Mouse (Mus musculus): Measurements from ENCODE around the gene Pheta1. TPM values are rescaled to one million over a fixed set of nuclear protein-coding genes. Genes with fewer than 3 reads are reported as not detected.

The Pheta1 gene
- polyA plus RNA-seq, 1 experiment from 2014 or later = 55.7 TPM

- Histone ChIP-seq H3K4me3 (replicated peaks; ENCODE audit: low read length) (peak overlapping the region; percentile 93), H3K9me3 (ENCODE audit: control insufficient read depth, low read length) (no peaks in the 10 kb centered on the region), H3K27me3 (replicated peaks; ENCODE audit: control insufficient read depth, insufficient read depth, low read length) (0 out of 2 replicates have a peak, but pooled peaks cover 3% of the 10 kb centered on the region), H3K36me3 (ENCODE audit: control insufficient read depth, insufficient read depth) (peaks cover 15% of the 10 kb centered on the region), H3K4me1 (replicated peaks; ENCODE audit: control insufficient read depth, insufficient read depth, low read length) (peaks cover 34% of the 10 kb centered on the region), H3K4me2 (ENCODE audit: low read length) (peak overlapping the region; percentile 60), H3K27ac (ENCODE audit: low read length) (0 out of 2 replicates have a peak overlapping the region, but pooled peaks have one; percentile 8), H3K9ac (replicated peaks; ENCODE audit: low read depth, low read length) (peak overlapping the region; percentile 87)
- no peak for ATAC-seq
- 37% methylated on average over 20 of the region's 20 CpGs for WGBS
These were observed 930 bp downstream of the Pheta1 start for GRCm38 (mm10) chr5:121849478-121850349.

GRCm38 (mm10) chr5:121853368-121854051, 4.7 kb downstream of the Pheta1 start:
- Histone ChIP-seq H3K4me3 (replicated peaks; ENCODE audit: low read length) (no peak overlapping the region), H3K27ac (ENCODE audit: low read length) (no peak overlapping the region), H3K9me3 (ENCODE audit: control insufficient read depth, low read length) (no peaks in the 10 kb centered on the region), H3K4me2 (ENCODE audit: low read length) (no peak overlapping the region), H3K4me1 (replicated peaks; ENCODE audit: control insufficient read depth, insufficient read depth, low read length) (peaks cover 29% of the 10 kb centered on the region), H3K9ac (replicated peaks; ENCODE audit: low read depth, low read length) (no peak overlapping the region), H3K27me3 (replicated peaks; ENCODE audit: control insufficient read depth, insufficient read depth, low read length) (no peaks in the 10 kb centered on the region), H3K36me3 (ENCODE audit: control insufficient read depth, insufficient read depth) (peaks cover 15% of the 10 kb centered on the region)
- ATAC-seq = no peak
- WGBS = 84% methylated on average over 9 of the region's 9 CpGs

- peaks cover 15% of the 10 kb centered on the region for H3K36me3 ChIP-seq (ENCODE audit: control insufficient read depth, insufficient read depth)
- no peaks in the 10 kb centered on the region for H3K27me3 ChIP-seq (replicated peaks; ENCODE audit: control insufficient read depth, insufficient read depth, low read length)
- H3K4me2 ChIP-seq (ENCODE audit: low read length) = no peak overlapping the region
- no peak overlapping the region for H3K27ac ChIP-seq (ENCODE audit: low read length)
- no peak overlapping the region for H3K4me3 ChIP-seq (replicated peaks; ENCODE audit: low read length)
- no peak for ATAC-seq
- no peak overlapping the region for H3K9ac ChIP-seq (replicated peaks; ENCODE audit: low read depth, low read length)
- 38% methylated on average over 10 of the region's 10 CpGs for WGBS
- peaks cover 25% of the 10 kb centered on the region for H3K4me1 ChIP-seq (replicated peaks; ENCODE audit: control insufficient read depth, insufficient read depth, low read length)
- no peaks in the 10 kb centered on the region for H3K9me3 ChIP-seq (ENCODE audit: control insufficient read depth, low read length)
These were observed 6.0 kb downstream of the Pheta1 start for GRCm38 (mm10) chr5:121854768-121855167.

GRCm38 (mm10) chr5:121856740-121857139, 8.0 kb downstream of the Pheta1 start:
- ATAC-seq = no peak
- H3K27me3 ChIP-seq (replicated peaks; ENCODE audit: control insufficient read depth, insufficient read depth, low read length) = no peaks in the 10 kb centered on the region
- H3K4me3 ChIP-seq (replicated peaks; ENCODE audit: low read length) = no peak overlapping the region
- no peak overlapping the region for H3K4me2 ChIP-seq (ENCODE audit: low read length)
- 0 out of 2 replicates have a peak, but pooled peaks cover 2% of the 10 kb centered on the region for H3K9me3 ChIP-seq (ENCODE audit: control insufficient read depth, low read length)
- 91% methylated on average over 11 of the region's 11 CpGs for WGBS
- peaks cover 21% of the 10 kb centered on the region for H3K36me3 ChIP-seq (ENCODE audit: control insufficient read depth, insufficient read depth)
- H3K27ac ChIP-seq (ENCODE audit: low read length) = no peak overlapping the region
- H3K4me1 ChIP-seq (replicated peaks; ENCODE audit: control insufficient read depth, insufficient read depth, low read length) = peaks cover 10% of the 10 kb centered on the region; the same call in 1 of the 2 replicates
- H3K9ac ChIP-seq (replicated peaks; ENCODE audit: low read depth, low read length) = no peak overlapping the region

- no peak overlapping the region for H3K27ac ChIP-seq (ENCODE audit: low read length)
- no peaks in the 10 kb centered on the region for H3K27me3 ChIP-seq (replicated peaks; ENCODE audit: control insufficient read depth, insufficient read depth, low read length)
- H3K9ac ChIP-seq (replicated peaks; ENCODE audit: low read depth, low read length) = no peak overlapping the region
- no peak overlapping the region for H3K4me2 ChIP-seq (ENCODE audit: low read length)
- 93% methylated on average over 12 of the region's 12 CpGs for WGBS
- peaks cover 8% of the 10 kb centered on the region for H3K36me3 ChIP-seq (ENCODE audit: control insufficient read depth, insufficient read depth)
- ATAC-seq = no peak
- H3K9me3 ChIP-seq (ENCODE audit: control insufficient read depth, low read length) = 0 out of 2 replicates have a peak, but pooled peaks cover 2% of the 10 kb centered on the region
- no peak overlapping the region for H3K4me3 ChIP-seq (replicated peaks; ENCODE audit: low read length)
- H3K4me1 ChIP-seq (replicated peaks; ENCODE audit: control insufficient read depth, insufficient read depth, low read length) = peaks cover 10% of the 10 kb centered on the region; the same call in 1 of the 2 replicates
These were observed 9.6 kb downstream of the Pheta1 start for GRCm38 (mm10) chr5:121858427-121858826.

DNA sequence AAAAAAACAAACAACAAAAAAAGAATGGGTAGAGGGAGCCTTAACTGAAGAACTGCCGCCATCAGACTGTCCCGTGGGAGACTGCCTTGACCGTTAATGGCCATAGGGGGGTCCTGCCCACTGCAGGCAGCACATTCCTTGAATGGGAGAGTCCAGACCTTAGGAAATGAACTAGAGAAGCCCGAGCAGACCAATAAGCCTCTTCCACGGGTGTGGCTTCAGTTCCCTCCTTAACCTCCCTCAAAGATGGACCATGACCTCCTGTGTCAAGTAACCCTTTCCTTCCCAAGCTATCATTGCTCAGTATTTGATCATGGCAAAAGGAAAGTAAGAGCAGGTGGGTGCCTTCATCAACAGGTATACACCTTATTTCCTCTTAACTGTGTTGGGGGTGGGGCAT, 13.2 kb downstream of the Pheta1 start:
- Histone ChIP-seq H3K4me1 (replicated peaks; ENCODE audit: control insufficient read depth, insufficient read depth, low read length) (no peaks in the 10 kb centered on the region), H3K9me3 (ENCODE audit: control insufficient read depth, low read length) (0 out of 2 replicates have a peak, but pooled peaks cover 2% of the 10 kb centered on the region), H3K36me3 (ENCODE audit: control insufficient read depth, insufficient read depth) (peaks cover 6% of the 10 kb centered on the region), H3K4me2 (ENCODE audit: low read length) (no peak overlapping the region), H3K27ac (ENCODE audit: low read length) (no peak overlapping the region), H3K4me3 (replicated peaks; ENCODE audit: low read length) (no peak overlapping the region), H3K27me3 (replicated peaks; ENCODE audit: control insufficient read depth, insufficient read depth, low read length) (no peaks in the 10 kb centered on the region), H3K9ac (replicated peaks; ENCODE audit: low read depth, low read length) (no peak overlapping the region)
- no peak for ATAC-seq
- WGBS = 60% methylated on average over 5 of the region's 5 CpGs

DNA sequence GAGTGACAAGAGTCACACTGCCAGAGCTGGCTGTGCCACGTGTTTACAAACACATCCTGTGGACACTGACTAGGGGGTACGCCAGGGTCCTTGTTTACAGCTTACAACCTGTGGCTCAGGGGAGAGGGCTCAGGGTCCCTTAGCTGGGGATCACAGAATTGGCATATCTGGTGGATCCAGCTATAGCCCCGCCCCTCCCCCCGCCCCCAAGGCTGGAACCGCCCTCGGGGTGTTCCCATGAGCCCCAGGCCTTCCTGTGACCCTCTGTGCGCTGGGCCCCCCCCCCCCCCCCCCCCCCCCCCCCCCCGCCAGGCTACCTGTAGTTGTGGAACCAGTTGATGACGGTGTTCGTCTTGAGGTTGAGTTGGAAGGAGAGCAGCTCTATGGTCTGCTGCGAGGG, 15.5 kb downstream of the Pheta1 start:
- 12% methylated on average over 7 of the region's 11 CpGs for WGBS
- no peak overlapping the region for H3K9ac ChIP-seq (replicated peaks; ENCODE audit: low read depth, low read length)
- H3K4me1 ChIP-seq (replicated peaks; ENCODE audit: control insufficient read depth, insufficient read depth, low read length) = no peaks in the 10 kb centered on the region
- H3K27ac ChIP-seq (ENCODE audit: low read length) = no peak overlapping the region
- peaks cover 6% of the 10 kb centered on the region for H3K36me3 ChIP-seq (ENCODE audit: control insufficient read depth, insufficient read depth)
- no peak overlapping the region for H3K4me3 ChIP-seq (replicated peaks; ENCODE audit: low read length)
- H3K9me3 ChIP-seq (ENCODE audit: control insufficient read depth, low read length) = 0 out of 2 replicates have a peak, but pooled peaks cover 2% of the 10 kb centered on the region
- no peaks in the 10 kb centered on the region for H3K27me3 ChIP-seq (replicated peaks; ENCODE audit: control insufficient read depth, insufficient read depth, low read length)
- H3K4me2 ChIP-seq (ENCODE audit: low read length) = no peak overlapping the region
- ATAC-seq = no peak

GRCm38 (mm10) chr5:121867963-121868362, 19.2 kb downstream of the Pheta1 start:
- no peak for ATAC-seq
- 77% methylated on average over 5 of the region's 5 CpGs for WGBS
- H3K27me3 ChIP-seq (replicated peaks; ENCODE audit: control insufficient read depth, insufficient read depth, low read length) = no peaks in the 10 kb centered on the region
- no peak overlapping the region for H3K9ac ChIP-seq (replicated peaks; ENCODE audit: low read depth, low read length)
- H3K9me3 ChIP-seq (ENCODE audit: control insufficient read depth, low read length) = no peaks in the 10 kb centered on the region
- H3K27ac ChIP-seq (ENCODE audit: low read length) = no peak overlapping the region
- H3K36me3 ChIP-seq (ENCODE audit: control insufficient read depth, insufficient read depth) = no peaks in the 10 kb centered on the region
- no peak overlapping the region for H3K4me3 ChIP-seq (replicated peaks; ENCODE audit: low read length)
- no peak overlapping the region for H3K4me2 ChIP-seq (ENCODE audit: low read length)
- no peaks in the 10 kb centered on the region for H3K4me1 ChIP-seq (replicated peaks; ENCODE audit: control insufficient read depth, insufficient read depth, low read length)

DNA sequence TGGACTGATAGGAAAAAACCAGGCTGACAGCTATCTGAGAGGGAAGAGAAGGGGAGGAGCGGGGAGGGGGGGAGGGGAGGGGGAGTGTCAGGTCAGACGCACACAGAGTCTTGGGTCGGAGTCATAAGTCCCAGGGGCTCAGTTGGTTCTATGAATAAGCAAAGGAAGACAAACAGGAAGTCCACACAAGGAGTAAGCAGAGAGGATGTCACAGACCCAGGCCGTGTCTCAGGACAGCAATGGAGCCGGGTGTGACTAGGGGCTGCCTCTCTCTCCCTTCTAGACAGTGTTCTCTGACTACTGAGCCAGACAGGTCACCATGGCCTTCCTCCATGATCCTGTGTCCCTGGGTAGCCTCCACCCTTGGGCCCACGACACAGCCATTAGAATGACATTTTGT, 22.0 kb downstream of the Pheta1 start:
- WGBS = 81% methylated on average over 6 of the region's 6 CpGs
- Histone ChIP-seq H3K9ac (replicated peaks; ENCODE audit: low read depth, low read length) (no peak overlapping the region), H3K4me2 (ENCODE audit: low read length) (no peak overlapping the region), H3K27me3 (replicated peaks; ENCODE audit: control insufficient read depth, insufficient read depth, low read length) (no peaks in the 10 kb centered on the region), H3K36me3 (ENCODE audit: control insufficient read depth, insufficient read depth) (no peaks in the 10 kb centered on the region), H3K9me3 (ENCODE audit: control insufficient read depth, low read length) (no peaks in the 10 kb centered on the region), H3K4me1 (replicated peaks; ENCODE audit: control insufficient read depth, insufficient read depth, low read length) (no peaks in the 10 kb centered on the region), H3K27ac (ENCODE audit: low read length) (no peak overlapping the region), H3K4me3 (replicated peaks; ENCODE audit: low read length) (no peak overlapping the region)
- no peak for ATAC-seq

All from forebrain, embryonic 16.5 days (tissue).